Mouse (Mus musculus) heart, embryonic 10.5 days (tissue): ENCODE data around the gene P3h4. TPM values are rescaled to one million over a fixed set of nuclear protein-coding genes. Genes with fewer than 3 reads are reported as not detected.
A peak's percentile ranks its signal among the peaks of the same experiment; 100 is the strongest.

Experiments used
- DNase-seq: peaks from one replicate; pipeline ENCODE4 v3.0.0-alpha.2; 2017; ENCODE audit warnings: low spot score
- H3K27ac ChIP-seq: fragments of 300-500 bp; sonication (generic); 2 replicates; pipeline ENCODE4 v1.5.1; 2016; ENCODE audit warnings: mild to moderate bottlenecking
- H3K27me3 ChIP-seq: fragments of 300-500 bp; sonication (generic); 2 replicates; pipeline ENCODE4 v1.6.1; 2016; ENCODE audit warnings: mild to moderate bottlenecking; ENCODE audit not compliant: poor library complexity, insufficient read depth, severe bottlenecking
- H3K36me3 ChIP-seq: fragments of 300-500 bp; sonication (generic); 2 replicates; pipeline ENCODE4 v1.6.1; 2016; ENCODE audit warnings: mild to moderate bottlenecking, moderate library complexity
- H3K4me1 ChIP-seq: fragments of 300-500 bp; sonication (generic); 2 replicates; pipeline ENCODE4 v1.6.1; 2016; ENCODE audit warnings: mild to moderate bottlenecking
- H3K4me3 ChIP-seq: fragments of 300-500 bp; sonication (generic); 2 replicates; pipeline ENCODE4 v1.5.1; 2016; ENCODE audit warnings: mild to moderate bottlenecking, moderate library complexity
- H3K9me3 ChIP-seq: fragments of 300-500 bp; sonication (generic); 2 replicates; pipeline ENCODE4 v1.6.1; 2016; ENCODE audit warnings: mild to moderate bottlenecking, moderate library complexity
- WGBS: fragments of 180-500 bp; shearing (Covaris S2); methylation state at CpG from one replicate; pipeline ENCODE4 v1.1.7; 2016; 5-methylcytosine and 5-hydroxymethylcytosine counted together
- polyA plus RNA-seq: library from polyadenylated mRNA; unstranded; fragments of >200 nt; fragmentation: Nextera tagmentation; extraction: Ambion mirVana; gene quantifications from 2 replicates; pipeline ENCODE4 v1.2.1, GENCODE M21; 2016

P3h4 gene
- polyA plus RNA-seq, result 71.1 and 81.8 TPM in 2 replicates

- H3K9me3 ChIP-seq, result no peaks in the 10 kb centered on the region
- WGBS, result 1% methylated on average over 93 of the region's 93 CpGs
Observed at GRCm38 (mm10) chr11:100414021-100414913, at the start of gene P3h4. Gene P3h4, minus strand, starts transcription at chr11:100414836.

GRCm38 (mm10) chr11:100462699-100463098 is 48.1 kb upstream of the P3h4 start:
- Histone ChIP-seq H3K27me3 (no peaks in the 10 kb centered on the region), H3K36me3 (peaks cover 50% of the 10 kb centered on the region), H3K4me1 (peaks cover 2% of the 10 kb centered on the region; the same call in 1 of the 2 replicates), H3K27ac (no peak overlapping the region), H3K9me3 (no peaks in the 10 kb centered on the region), H3K4me3 (no peak overlapping the region)
- no peak for DNase-seq
- WGBS, result 88% methylated on average over 10 of the region's 10 CpGs

More at GRCm38 (mm10) chr11:100414021-100414913, at the start of gene P3h4:
- Histone ChIP-seq H3K27ac (peak within 1 kb of the TSS; percentile 94), H3K4me3 (peak within 1 kb of the TSS; percentile 70), H3K4me1 (peaks cover 72% of the 10 kb centered on the region), H3K27me3 (no peaks in the 10 kb centered on the region), H3K36me3 (peaks cover 35% of the 10 kb centered on the region)
- DNase-seq, result peak; percentile 97

- Histone ChIP-seq H3K4me1 (no peaks in the 10 kb centered on the region), H3K27me3 (no peaks in the 10 kb centered on the region), H3K27ac (no peak overlapping the region), H3K4me3 (no peak overlapping the region), H3K36me3 (peaks cover 55% of the 10 kb centered on the region), H3K9me3 (no peaks in the 10 kb centered on the region)
- DNase-seq, result no peak
- WGBS, result 88% methylated on average over 5 of the region's 5 CpGs
Observed at GRCm38 (mm10) chr11:100457711-100458110, 43.1 kb upstream of the P3h4 start.

GRCm38 (mm10) chr11:100457247-100457646 is 42.6 kb upstream of the P3h4 start:
- Histone ChIP-seq H3K27me3 (no peaks in the 10 kb centered on the region), H3K27ac (no peak overlapping the region), H3K36me3 (peaks cover 55% of the 10 kb centered on the region), H3K9me3 (no peaks in the 10 kb centered on the region), H3K4me1 (no peaks in the 10 kb centered on the region), H3K4me3 (no peak overlapping the region)
- 71% methylated on average over 4 of the region's 4 CpGs for WGBS
- DNase-seq, result no peak

- 83% methylated on average over 6 of the region's 6 CpGs for WGBS
- Histone ChIP-seq H3K36me3 (peaks cover 15% of the 10 kb centered on the region), H3K4me1 (peaks cover 25% of the 10 kb centered on the region; the same call in 1 of the 2 replicates), H3K4me3 (no peak overlapping the region), H3K9me3 (no peaks in the 10 kb centered on the region), H3K27ac (no peak overlapping the region), H3K27me3 (no peaks in the 10 kb centered on the region)
- no peak for DNase-seq
Observed at GRCm38 (mm10) chr11:100442625-100443024, 28.0 kb upstream of the P3h4 start.

- Histone ChIP-seq H3K9me3 (no peaks in the 10 kb centered on the region), H3K36me3 (peaks cover 23% of the 10 kb centered on the region), H3K27me3 (no peaks in the 10 kb centered on the region), H3K27ac (peak within 1 kb of the TSS; percentile 96), H3K4me3 (peak within 1 kb of the TSS; percentile 92), H3K4me1 (peaks cover 25% of the 10 kb centered on the region; the same call in 1 of the 2 replicates)
- no peak for DNase-seq
- WGBS, result 84% methylated on average over 8 of the region's 8 CpGs
Observed at GRCm38 (mm10) chr11:100441797-100442196, 27.2 kb upstream of the P3h4 start, which contains the start of the genes Nt5c3b and Klhl10. Gene Nt5c3b, minus strand, starts transcription at chr11:100441808. Gene Klhl10, plus strand, starts transcription at chr11:100441917.

- WGBS, result under 1% methylated on average over 52 of the region's 52 CpGs
- peak; percentile 89 for DNase-seq
- H3K4me1 ChIP-seq, result peaks cover 25% of the 10 kb centered on the region; the same call in 1 of the 2 replicates
- H3K36me3 ChIP-seq, result peaks cover 32% of the 10 kb centered on the region
- H3K9me3 ChIP-seq, result no peaks in the 10 kb centered on the region
- H3K4me3 ChIP-seq, result peak overlapping the region; percentile 92
- H3K27ac ChIP-seq, result peak overlapping the region; percentile 96
- no peaks in the 10 kb centered on the region for H3K27me3 ChIP-seq
Observed at GRCm38 (mm10) chr11:100440691-100441522, 26.3 kb upstream of the P3h4 start.

- WGBS, result 95% methylated on average over 1 of the region's 1 CpGs
- no peak for DNase-seq
- H3K36me3 ChIP-seq, result peaks cover 56% of the 10 kb centered on the region
Observed at GRCm38 (mm10) chr11:100437901-100438300, 23.3 kb upstream of the P3h4 start.

GRCm38 (mm10) chr11:100435678-100436246 is 21.1 kb upstream of the P3h4 start:
- WGBS, result 83% methylated on average over 9 of the region's 9 CpGs
- no peaks in the 10 kb centered on the region for H3K9me3 ChIP-seq
- DNase-seq, result no peak
- H3K4me1 ChIP-seq, result peaks cover 28% of the 10 kb centered on the region
- no peaks in the 10 kb centered on the region for H3K27me3 ChIP-seq
- H3K36me3 ChIP-seq, result peaks cover 68% of the 10 kb centered on the region
- H3K27ac ChIP-seq, result no peak overlapping the region
- H3K4me3 ChIP-seq, result no peak overlapping the region

More at GRCm38 (mm10) chr11:100437901-100438300, 23.3 kb upstream of the P3h4 start:
- Histone ChIP-seq H3K27ac (no peak overlapping the region), H3K27me3 (no peaks in the 10 kb centered on the region), H3K9me3 (no peaks in the 10 kb centered on the region), H3K4me3 (no peak overlapping the region), H3K4me1 (peaks cover 25% of the 10 kb centered on the region; the same call in 1 of the 2 replicates)

GRCm38 (mm10) chr11:100432002-100432401 is 17.4 kb upstream of the P3h4 start:
- Histone ChIP-seq H3K4me3 (no peak overlapping the region), H3K27ac (no peak overlapping the region), H3K27me3 (no peaks in the 10 kb centered on the region), H3K36me3 (peaks cover 66% of the 10 kb centered on the region), H3K4me1 (peaks cover 36% of the 10 kb centered on the region), H3K9me3 (no peaks in the 10 kb centered on the region)
- 69% methylated on average over 5 of the region's 5 CpGs for WGBS
- DNase-seq, result no peak

GRCm38 (mm10) chr11:100430052-100430451 is 15.4 kb upstream of the P3h4 start:
- no peak for DNase-seq
- Histone ChIP-seq H3K4me1 (peaks cover 46% of the 10 kb centered on the region), H3K9me3 (no peaks in the 10 kb centered on the region), H3K4me3 (0 out of 2 replicates have a peak overlapping the region, but pooled peaks have one; percentile 22), H3K27me3 (no peaks in the 10 kb centered on the region), H3K27ac (peak overlapping the region; percentile 65), H3K36me3 (peaks cover 47% of the 10 kb centered on the region)
- 58% methylated on average over 7 of the region's 7 CpGs for WGBS

- no peak for DNase-seq
- H3K27ac ChIP-seq, result peak overlapping the region; percentile 57; the same call in 1 of the 2 replicates
- H3K36me3 ChIP-seq, result peaks cover 49% of the 10 kb centered on the region
- no peak overlapping the region for H3K4me3 ChIP-seq
- no peaks in the 10 kb centered on the region for H3K27me3 ChIP-seq
- H3K9me3 ChIP-seq, result no peaks in the 10 kb centered on the region
- H3K4me1 ChIP-seq, result peaks cover 46% of the 10 kb centered on the region
- 59% methylated on average over 9 of the region's 9 CpGs for WGBS
Observed at GRCm38 (mm10) chr11:100428612-100429199, 14.1 kb upstream of the P3h4 start.
